Mouse (Mus musculus): Measurements from ENCODE around the gene Cd72. TPM values are rescaled to one million over a fixed set of nuclear protein-coding genes. Genes with fewer than 3 reads are reported as not detected.

The Cd72 gene
- total RNA-seq, 2 experiments from 2014 or later: 0.61 TPM; not detected in 1

GRCm38 (mm10) chr4:43400976-43401375, 53.5 kb downstream of the Cd72 start:
- no peak for DNase-seq

GRCm38 (mm10) chr4:43399391-43400131, 54.9 kb downstream of the Cd72 start:
- DNase-seq: no peak

GRCm38 (mm10) chr4:43398829-43399331, 55.5 kb downstream of the Cd72 start:
- peak; percentile 66 for DNase-seq

GRCm38 (mm10) chr4:43398014-43398413, 56.4 kb downstream of the Cd72 start:
- DNase-seq: no peak

Other genes starting within 250 kb of the Cd72 start
- under 1 TPM; 0.05 to 0.11 TPM for gene Atp8b5, start 187.5 kb downstream of the Cd72 start, total RNA-seq (2021)
- 10 to 100 TPM; 30.3 to 33.9 TPM for gene Rusc2, start 72.6 kb downstream of the Cd72 start, total RNA-seq (2021)
- not detected for gene Fam166b, start 25.5 kb downstream of the Cd72 start, total RNA-seq (2021)
- gene Tesk1, start 12.7 kb downstream of the Cd72 start, total RNA-seq (2021): 10 to 100 TPM; 28.0 to 34.7 TPM
- gene Sit1, start 29.1 kb upstream of the Cd72 start, total RNA-seq (2021): not detected
- 10 to 100 TPM; 23.4 to 24.1 TPM for gene Ccdc107, start 38.3 kb upstream of the Cd72 start, total RNA-seq (2021)
- gene Arhgef39, start 45.1 kb upstream of the Cd72 start, total RNA-seq (2021): 1 to 10 TPM; 2.8 to 3.8 TPM
- gene Car9, start 52.3 kb upstream of the Cd72 start, total RNA-seq (2021): 1 to 10 TPM; 2.8 TPM
- 1,000 to 10,000 TPM; 8,012 to 8,431 TPM for gene Tpm2, start 69.1 kb upstream of the Cd72 start, total RNA-seq (2021)
- gene Creb3, start 107.7 kb upstream of the Cd72 start, total RNA-seq (2021): 10 to 100 TPM; 39.6 to 45.0 TPM
- gene Tln1, start 108.1 kb upstream of the Cd72 start, total RNA-seq (2021): 100 to 1,000 TPM in 1 of 2 experiments, 10 to 100 TPM in 1; 84.9 to 112 TPM
- 10 to 100 TPM; 22.9 to 30.4 TPM for gene Rgp1, start 124.1 kb upstream of the Cd72 start, total RNA-seq (2021)
- 1 to 10 TPM; 6.7 to 9.1 TPM for gene Gba2, start 124.2 kb upstream of the Cd72 start, total RNA-seq (2021)
- under 1 TPM; 0.33 to 0.38 TPM for gene Msmp, start 129.9 kb upstream of the Cd72 start, total RNA-seq (2021)
- 10 to 100 TPM; 30.7 to 39.5 TPM for gene Npr2, start 177.3 kb upstream of the Cd72 start, total RNA-seq (2021)
- gene Spag8, start 199.0 kb upstream of the Cd72 start, total RNA-seq (2021): under 1 TPM in 1 of 2 experiments, not detected in 1; 0.38 TPM
- gene Hint2, start 201.8 kb upstream of the Cd72 start, total RNA-seq (2021): 10 to 100 TPM; 51.3 to 57.6 TPM
- 10 to 100 TPM in 1 of 2 experiments, 1 to 10 TPM in 1; 9.1 to 10.8 TPM for gene Tmem8b, start 214.3 kb upstream of the Cd72 start, total RNA-seq (2021)
- gene Fam221b, start 214.5 kb upstream of the Cd72 start, total RNA-seq (2021): under 1 TPM; 0.18 to 0.26 TPM
- gene Olfr70, start 246.2 kb upstream of the Cd72 start, total RNA-seq (2021): not detected